12 mouse cellular contexts compared by ENCODE assay signal in genomic region chr15:83678606-83679005, GRCm38 (mm10). TPM values are rescaled to one million over a fixed set of nuclear protein-coding genes. Genes with fewer than 3 reads are reported as not detected.
A peak's percentile ranks its signal among the peaks of the same experiment; 100 is the strongest.
DNase-seq lines count a peak whose midpoint lies in the region; ATAC-seq lines count a peak whose summit lies in the region.
"Had no signal": no experiment of that assay in that cellular context is flagged by ENCODE, and none has a peak within 500 bp of the region (broad histone marks: within the 10 kb centered on the region; RNA-seq: fewer than 3 reads in every experiment).

No protein-coding gene starts in this region.

- H3K36me3 ChIP-seq in heart, embryonic 10.5 days: no peaks in the 10 kb centered on the region
- no peaks in the 10 kb centered on the region for H3K36me3 ChIP-seq in forebrain, embryonic 12.5 days (replicated peaks)
- peaks cover 35% of the 10 kb centered on the region for H3K36me3 ChIP-seq in limb, embryonic 10.5 days
- H3K36me3 ChIP-seq in neural tube, embryonic 14.5 days (ENCODE audit: control insufficient read depth, insufficient read depth, low read length): no peaks in the 10 kb centered on the region

- H3K27ac ChIP-seq in heart, embryonic 10.5 days: peak overlapping the region; percentile 65
- 0 out of 2 replicates have a peak overlapping the region, but pooled peaks have one; percentile 31 for H3K27ac ChIP-seq in forebrain, embryonic 12.5 days
- peak overlapping the region; percentile 90 for H3K27ac ChIP-seq in limb, embryonic 10.5 days
- no peak overlapping the region for H3K27ac ChIP-seq in neural tube, embryonic 14.5 days (ENCODE audit: low read depth, low read length)

- H3K9me3 ChIP-seq in heart, embryonic 10.5 days: no peaks in the 10 kb centered on the region
- no peaks in the 10 kb centered on the region for H3K9me3 ChIP-seq in forebrain, embryonic 12.5 days
- no peaks in the 10 kb centered on the region for H3K9me3 ChIP-seq in limb, embryonic 10.5 days (replicated peaks)
- no peaks in the 10 kb centered on the region for H3K9me3 ChIP-seq in neural tube, embryonic 14.5 days (ENCODE audit: control insufficient read depth, low read length)

- H3K4me3 ChIP-seq in heart, embryonic 10.5 days: no peak overlapping the region
- no peak overlapping the region for H3K4me3 ChIP-seq in forebrain, embryonic 12.5 days (replicated peaks)
- H3K4me3 ChIP-seq in limb, embryonic 10.5 days: peak overlapping the region; percentile 43
- no peak overlapping the region for H3K4me3 ChIP-seq in neural tube, embryonic 14.5 days (ENCODE audit: low read depth, low read length)

- no peak for DNase-seq in heart, embryonic 10.5 days (ENCODE audit: low spot score)
- DNase-seq in heart, adult 9 months (ENCODE audit: low spot score in 2 of 2): no peak
- peak; percentile 89 for DNase-seq in limb, embryonic 10.5 days (ENCODE audit: low spot score)
- DNase-seq in gastrocnemius, adult 18-20 months (ENCODE audit: low spot score): no peak
- DNase-seq in cerebellum, adult 11 months: no peak
- DNase-seq: gastrocnemius, postnatal 14 days; kidney, adult 11 months; lung, postnatal 36 days had no signal

- no peak overlapping the region for H3K9ac ChIP-seq in forebrain, embryonic 12.5 days
- H3K9ac ChIP-seq in neural tube, embryonic 14.5 days (replicated peaks; ENCODE audit: low read depth, low read length): no peak overlapping the region

- H3K4me1 ChIP-seq in heart, embryonic 10.5 days: peaks cover 48% of the 10 kb centered on the region
- H3K4me1 ChIP-seq in forebrain, embryonic 12.5 days: peaks cover 25% of the 10 kb centered on the region
- H3K4me1 ChIP-seq in limb, embryonic 10.5 days: peaks cover 98% of the 10 kb centered on the region
- H3K4me1 ChIP-seq in neural tube, embryonic 14.5 days (ENCODE audit: control insufficient read depth, insufficient read depth, low read length): peaks cover 16% of the 10 kb centered on the region

- H3K27me3 ChIP-seq in heart, embryonic 10.5 days (ENCODE audit: insufficient read depth, poor library complexity, severe bottlenecking): peaks cover 75% of the 10 kb centered on the region
- peaks cover 40% of the 10 kb centered on the region for H3K27me3 ChIP-seq in forebrain, embryonic 12.5 days
- H3K27me3 ChIP-seq in limb, embryonic 10.5 days (ENCODE audit: low read depth, poor library complexity, severe bottlenecking): peaks cover 5% of the 10 kb centered on the region; the same call in 1 of the 2 replicates
- no peaks in the 10 kb centered on the region for H3K27me3 ChIP-seq in neural tube, embryonic 14.5 days (ENCODE audit: control insufficient read depth, insufficient read depth, low read length)

- peak overlapping the region; percentile 24 for H3K4me2 ChIP-seq in forebrain, embryonic 12.5 days
- H3K4me2 ChIP-seq in neural tube, embryonic 14.5 days (ENCODE audit: low read depth, low read length): no peak overlapping the region

- ATAC-seq in forebrain, embryonic 12.5 days (ENCODE audit: low FRiP score): peak; percentile 46; the same call in 1 of the 2 replicates
- peak; percentile 38; the same call in 1 of the 2 replicates for ATAC-seq in neural tube, embryonic 14.5 days (ENCODE audit: low read depth)
- no peak for ATAC-seq in cerebellum, adult (ENCODE audit: insufficient number of reproducible peaks, low FRiP score, low TSS enrichment)

- WGBS in heart, embryonic 10.5 days: 9% methylated on average over 11 of the region's 11 CpGs
- 3% methylated on average over 11 of the region's 11 CpGs for WGBS in forebrain, embryonic 12.5 days
- 2% methylated on average over 11 of the region's 11 CpGs for WGBS in limb, embryonic 10.5 days
- 2% methylated on average over 11 of the region's 11 CpGs for WGBS in neural tube, embryonic 14.5 days

RNA-seq across cellular contexts. Expression of gene Scube1, which starts 46.2 kb away (rescaled TPM):
- polyA plus RNA-seq in heart, embryonic 10.5 days (2016; fragmentation: Nextera tagmentation; extraction: Ambion mirVana): 13.5 and 20.4 TPM in 2 replicates
- polyA plus RNA-seq in forebrain, embryonic 12.5 days (2016; fragmentation: Nextera tagmentation; extraction: Ambion mirVana): 17.9 and 20.4 TPM in 2 replicates
- polyA plus RNA-seq in limb, embryonic 10.5 days (2016; fragmentation: Nextera tagmentation; extraction: Ambion mirVana): 124 TPM in 2 replicates
- polyA plus RNA-seq in neural tube, embryonic 14.5 days (2014; fragmentation: Nextera tagmentation; extraction: Ambion mirVana): 9.4 and 14.1 TPM in 2 replicates
- under 1 TPM; 0.14 to 0.27 TPM for total RNA-seq in gastrocnemius, adult 18-20 months (2021)
- total RNA-seq: common myeloid progenitor, adult 5-6 weeks had no signal
